Mouse (Mus musculus) limb, embryonic 14.5 days (tissue): ENCODE data around the gene Itga10. TPM values are rescaled to one million over a fixed set of nuclear protein-coding genes. Genes with fewer than 3 reads are reported as not detected.

Source experiments
- ATAC-seq: fragments of 200-750 bp; cut with Nextera tagmentation; 2 replicates; pipeline ENCODE4 v1.8.0; 2017; ENCODE audit warnings: low read depth, moderate number of reproducible peaks, moderate TSS enrichment; ENCODE audit not compliant: low FRiP score
- DNase-seq: peaks from one replicate; pipeline ENCODE4 v3.0.0-alpha.2; 2015; ENCODE audit warnings: low spot score
- H3K27ac ChIP-seq: fragments of 300-500 bp; sonication (generic); replicated peaks from 2 replicates; pipeline ENCODE4 v1.5.1; 2014; ENCODE audit warnings: low read depth, mild to moderate bottlenecking, low read length, moderate library complexity, mixed read lengths
- H3K27me3 ChIP-seq: fragments of 300-500 bp; sonication (generic); 2 replicates; pipeline ENCODE4 v1.6.1; 2014; ENCODE audit warnings: low read length, mixed read lengths; ENCODE audit not compliant: control insufficient read depth, insufficient read depth
- H3K36me3 ChIP-seq: fragments of 300-500 bp; sonication (generic); 2 replicates; pipeline ENCODE4 v1.6.1; 2014; ENCODE audit warnings: mild to moderate bottlenecking, low read length, moderate library complexity, mixed read lengths; ENCODE audit not compliant: control insufficient read depth, insufficient read depth
- H3K4me1 ChIP-seq: fragments of 300-500 bp; sonication (generic); 2 replicates; pipeline ENCODE4 v1.6.1; 2014; ENCODE audit warnings: antibody characterized with exemption, low read length, mixed read lengths; ENCODE audit not compliant: control insufficient read depth, insufficient read depth
- H3K4me2 ChIP-seq: fragments of 300-500 bp; sonication (generic); replicated peaks from 2 replicates; pipeline ENCODE4 v1.6.1; 2014; ENCODE audit warnings: low read depth, mild to moderate bottlenecking, low read length, moderate library complexity; ENCODE audit not compliant: severe bottlenecking
- H3K4me3 ChIP-seq: fragments of 300-500 bp; sonication (generic); replicated peaks from 2 replicates; pipeline ENCODE4 v1.5.1; 2014; ENCODE audit warnings: low read length
- H3K9ac ChIP-seq: fragments of 300-500 bp; sonication (generic); 2 replicates; pipeline ENCODE4 v1.6.1; 2014; ENCODE audit warnings: mild to moderate bottlenecking, low read depth, low read length, moderate library complexity; ENCODE audit not compliant: severe bottlenecking
- H3K9me3 ChIP-seq: fragments of 300-500 bp; sonication (generic); 2 replicates; pipeline ENCODE4 v1.6.1; 2016; ENCODE audit warnings: low read length; ENCODE audit not compliant: control insufficient read depth
- POLR2A ChIP-seq: fragments of 200-500 bp; IDR thresholded peaks from 2 replicates; pipeline ENCODE4 v1.8.0; 2012; ENCODE audit warnings: inconsistent platforms, mild to moderate bottlenecking, moderate library complexity, borderline replicate concordance; ENCODE audit not compliant: insufficient read depth, insufficient read length; ENCODE audit errors: extremely low read depth
- WGBS: fragments of 180-500 bp; shearing (Covaris S2); extraction: QIAGEN DNeasy Blood & Tissue Kit; methylation state at CpG from one replicate; pipeline ENCODE4 v1.1.7; 2014; 5-methylcytosine and 5-hydroxymethylcytosine counted together
- polyA plus RNA-seq, 2 experiments: library from polyadenylated mRNA; depleted of rRNA in 1 of 2; stranded (reverse) in 1 of 2; unstranded in 1 of 2; fragments of >200 nt; fragmentation: Nextera tagmentation in 1 of 2; extraction: Ambion mirVana in 1 of 2; gene quantifications; 2 replicates each; pipeline versions ENCODE4 v1.2.1 to v1.2.3; 2012 to 2014

Gene Itga10
- polyA plus RNA-seq, 2 experiments: 3.9 to 25.0 TPM

DNA sequence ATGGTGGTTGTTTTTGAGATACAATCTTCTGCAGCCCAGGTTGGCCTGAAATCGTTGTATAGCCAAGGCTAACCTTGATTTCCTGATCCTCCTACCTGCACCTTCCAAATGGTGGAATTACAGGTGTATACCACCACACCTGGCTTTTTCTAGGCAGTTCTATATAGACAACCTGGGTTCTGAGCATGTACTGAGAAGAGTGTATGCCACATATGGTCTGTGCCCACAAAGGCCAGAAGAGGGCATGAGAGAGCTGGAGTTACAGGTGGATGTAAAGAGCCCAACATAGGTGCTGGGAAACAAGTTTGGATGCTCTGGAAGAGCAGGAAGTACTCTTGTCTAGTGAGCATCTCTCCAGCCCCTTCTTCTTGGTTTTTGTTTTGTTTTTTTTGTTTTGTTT is 21.9 kb downstream of the Itga10 start:
- Histone ChIP-seq H3K4me2 (no peak overlapping the region), H3K4me1 (peaks cover 24% of the 10 kb centered on the region), H3K9ac (no peak overlapping the region), H3K9me3 (no peaks in the 10 kb centered on the region), H3K27ac (no peak overlapping the region), H3K4me3 (no peak overlapping the region), H3K36me3 (no peaks in the 10 kb centered on the region), H3K27me3 (no peaks in the 10 kb centered on the region)
- 33% methylated on average over 1 of the region's 1 CpGs for WGBS
- DNase-seq (no peak), ATAC-seq (no peak)
- no peak for TF ChIP-seq POLR2A

DNA sequence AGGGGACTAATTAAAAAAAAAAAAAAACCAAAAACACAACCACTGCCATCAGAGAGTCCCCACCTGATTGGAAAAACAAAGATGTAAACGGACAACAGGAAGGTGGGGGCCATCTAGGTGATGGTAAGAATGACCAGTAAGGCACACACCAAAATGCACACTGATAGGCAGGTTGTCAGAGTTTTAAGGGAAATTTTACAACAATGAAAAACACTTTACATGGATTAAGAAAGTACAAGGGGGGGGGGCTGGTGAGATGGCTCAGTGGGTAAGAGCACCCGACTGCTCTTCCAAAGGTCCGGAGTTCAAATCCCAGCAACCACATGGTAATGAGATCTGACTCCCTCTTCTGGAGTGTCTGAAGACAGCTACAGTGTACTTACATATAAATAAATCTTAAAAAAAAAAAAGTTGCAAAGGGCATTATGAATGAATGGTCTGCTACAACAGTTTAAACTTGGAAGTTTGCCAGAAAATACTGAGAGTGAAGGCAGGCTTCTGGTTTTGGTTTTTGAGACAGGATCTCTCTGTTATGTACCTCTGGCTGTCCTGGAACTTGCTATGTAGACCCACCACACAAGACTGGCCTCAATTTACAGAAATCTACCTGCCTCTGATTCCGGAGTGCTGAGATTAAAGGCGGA is 23.2 kb downstream of the Itga10 start:
- H3K4me3 ChIP-seq: no peak overlapping the region
- DNase-seq: no peak
- ATAC-seq: no peak
- H3K9ac ChIP-seq: no peak overlapping the region
- peaks cover 16% of the 10 kb centered on the region for H3K4me1 ChIP-seq
- H3K27me3 ChIP-seq: no peaks in the 10 kb centered on the region
- H3K36me3 ChIP-seq: no peaks in the 10 kb centered on the region
- no peaks in the 10 kb centered on the region for H3K9me3 ChIP-seq
- 93% methylated on average over 5 of the region's 5 CpGs for WGBS
- no peak for TF ChIP-seq POLR2A
- H3K4me2 ChIP-seq: no peak overlapping the region
- no peak overlapping the region for H3K27ac ChIP-seq

DNA sequence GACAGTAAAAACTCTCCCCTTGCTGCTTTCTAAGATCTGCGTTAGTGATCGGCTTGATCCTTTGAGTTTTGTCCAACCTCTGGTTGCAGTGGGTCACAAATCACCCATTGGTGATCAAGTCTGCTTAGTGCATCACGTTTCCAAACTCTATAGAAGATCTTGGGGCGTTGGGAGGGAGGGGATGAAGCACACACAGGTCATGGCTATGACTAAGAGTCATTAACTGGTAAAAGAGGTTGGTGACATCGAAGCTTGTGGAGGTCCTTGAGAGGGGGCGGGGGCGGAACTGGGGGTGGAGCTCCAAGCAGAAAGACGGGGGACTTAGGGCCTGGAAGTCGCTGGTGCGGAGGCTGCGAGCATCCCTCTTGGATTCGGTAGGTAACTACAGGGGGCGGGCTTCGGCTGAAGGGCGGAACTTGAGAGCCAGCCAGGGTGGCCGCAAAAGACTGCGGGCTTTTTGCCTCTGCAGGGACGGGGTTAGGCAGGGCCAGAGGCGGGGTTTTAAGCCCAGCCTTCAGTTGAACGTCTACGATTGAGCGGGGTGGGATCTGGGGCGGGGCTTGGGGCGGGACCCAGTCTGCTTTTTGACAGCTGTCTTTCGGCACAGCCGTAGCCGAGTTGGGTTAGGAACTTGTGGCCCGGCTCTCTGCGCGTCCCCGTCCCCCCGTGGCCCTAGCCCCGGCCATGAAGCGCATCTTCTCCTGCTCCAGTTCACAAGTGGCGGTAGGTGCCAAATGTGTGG is 24.5 kb downstream of the Itga10 start, which contains the start of gene Ankrd35:
Gene Ankrd35, plus strand, starts transcription at position 405 of the 742 bp plus-strand sequence.
- no peaks in the 10 kb centered on the region for H3K9me3 ChIP-seq
- TF ChIP-seq POLR2A: no peak
- peak within 1 kb of the TSS; percentile 75 for H3K4me2 ChIP-seq
- no peak within 1 kb of the TSS for H3K27ac ChIP-seq
- H3K4me3 ChIP-seq: peak within 1 kb of the TSS; percentile 34
- WGBS: 6% methylated on average over 34 of the region's 35 CpGs
- ATAC-seq: peak; percentile 95
- peak; percentile 93 for DNase-seq
- no peaks in the 10 kb centered on the region for H3K27me3 ChIP-seq
- peaks cover 14% of the 10 kb centered on the region for H3K4me1 ChIP-seq
- peak within 1 kb of the TSS; percentile 34; the same call in 1 of the 2 replicates for H3K9ac ChIP-seq
- H3K36me3 ChIP-seq: no peaks in the 10 kb centered on the region

GRCm38 (mm10) chr3:96671519-96671918 is 26.1 kb downstream of the Itga10 start:
- ATAC-seq (no peak), DNase-seq (no peak)
- H3K36me3 ChIP-seq: no peaks in the 10 kb centered on the region
- no peaks in the 10 kb centered on the region for H3K9me3 ChIP-seq
- 92% methylated on average over 5 of the region's 5 CpGs for WGBS
- H3K4me1 ChIP-seq: peaks cover 14% of the 10 kb centered on the region
- no peak overlapping the region for H3K9ac ChIP-seq
- TF ChIP-seq POLR2A: no peak
- H3K4me2 ChIP-seq: no peak overlapping the region
- no peak overlapping the region for H3K4me3 ChIP-seq
- H3K27ac ChIP-seq: no peak overlapping the region
- H3K27me3 ChIP-seq: no peaks in the 10 kb centered on the region

- 73% methylated on average over 4 of the region's 4 CpGs for whole genome bisulfite sequencing
- DNase-seq (no peak), ATAC-seq (no peak)
- Histone ChIP-seq H3K4me3 (no peak overlapping the region), H3K36me3 (no peaks in the 10 kb centered on the region), H3K27me3 (no peaks in the 10 kb centered on the region), H3K4me1 (peaks cover 14% of the 10 kb centered on the region), H3K9ac (no peak overlapping the region), H3K27ac (no peak overlapping the region), H3K9me3 (no peaks in the 10 kb centered on the region), H3K4me2 (no peak overlapping the region)
- no peak for TF ChIP-seq POLR2A
Observed at GRCm38 (mm10) chr3:96673514-96673913, 28.1 kb downstream of the Itga10 start.
